Mouse (Mus musculus) kidney, postnatal 0 days (tissue): Measurements from ENCODE around the gene Cacna1h. TPM values are rescaled to one million over a fixed set of nuclear protein-coding genes. Genes with fewer than 3 reads are reported as not detected.

Experiments used
- ATAC-seq: fragments of 200-750 bp; cut with Nextera tagmentation; replicated peaks from 2 replicates; pipeline ENCODE4 v1.8.0; 2017; ENCODE audit warnings: low read depth, moderate number of reproducible peaks, moderate TSS enrichment, moderate library complexity; ENCODE audit not compliant: low FRiP score
- DNase-seq: peaks from one replicate; pipeline ENCODE4 v3.0.0-alpha.2; 2016; ENCODE audit warnings: low spot score
- H3K27ac ChIP-seq: fragments of 300-500 bp; sonication (generic); 2 replicates; pipeline ENCODE4 v1.5.1; 2014; ENCODE audit warnings: mild to moderate bottlenecking
- H3K27me3 ChIP-seq: fragments of 300-500 bp; sonication (generic); 2 replicates; pipeline ENCODE4 v1.6.1; 2014; ENCODE audit warnings: low read length, mixed read lengths; ENCODE audit not compliant: insufficient read depth
- H3K36me3 ChIP-seq: fragments of 300-500 bp; sonication (generic); 2 replicates; pipeline ENCODE4 v1.6.1; 2014; ENCODE audit warnings: low read length, mixed read lengths; ENCODE audit not compliant: insufficient read depth
- H3K4me1 ChIP-seq: fragments of 300-500 bp; sonication (generic); replicated peaks from 2 replicates; pipeline ENCODE4 v1.6.1; 2014; ENCODE audit warnings: antibody characterized with exemption, low read length, mixed read lengths; ENCODE audit not compliant: insufficient read depth
- H3K4me2 ChIP-seq: fragments of 300-500 bp; sonication (generic); 2 replicates; pipeline ENCODE4 v1.6.1; 2014; ENCODE audit warnings: mild to moderate bottlenecking, low read length, moderate library complexity, mixed read lengths
- H3K4me3 ChIP-seq: fragments of 300-500 bp; sonication (generic); replicated peaks from 2 replicates; pipeline ENCODE4 v1.5.1; 2014; ENCODE audit warnings: low read depth, low read length
- H3K9ac ChIP-seq: fragments of 300-500 bp; sonication (generic); 2 replicates; pipeline ENCODE4 v1.6.1; 2014; ENCODE audit warnings: low read depth, low read length
- H3K9me3 ChIP-seq: fragments of 300-500 bp; sonication (generic); replicated peaks from 2 replicates; pipeline ENCODE4 v1.6.1; 2016; ENCODE audit warnings: low read length, inconsistent platforms, mixed read lengths
- CTCF ChIP-seq: IDR thresholded peaks from 2 replicates; pipeline ENCODE4 v1.5.1; 2016; ENCODE audit warnings: antibody characterized with exemption, low read depth, mild to moderate bottlenecking, moderate library complexity
- WGBS: fragments of 180-500 bp; shearing (Covaris S2); extraction: QIAGEN DNeasy Blood & Tissue Kit; methylation state at CpG from one replicate; pipeline ENCODE4 v1.1.7; 2014; 5-methylcytosine and 5-hydroxymethylcytosine counted together
- polyA plus RNA-seq: library from polyadenylated mRNA; unstranded; fragments of >200 nt; fragmentation: Nextera tagmentation; extraction: Ambion mirVana; gene quantifications from 2 replicates; pipeline ENCODE4 v1.2.1, GENCODE M21; 2015

Gene Cacna1h
- polyA plus RNA-seq, 1 experiment from 2014 or later: 1.7 TPM

GRCm38 (mm10) chr17:25441417-25441816 lies 7.8 kb upstream of the Cacna1h start:
- no peak overlapping the region for H3K4me3 ChIP-seq
- H3K9me3 ChIP-seq: no peaks in the 10 kb centered on the region
- no peaks in the 10 kb centered on the region for H3K27me3 ChIP-seq
- H3K27ac ChIP-seq: no peak overlapping the region
- DNase-seq: no peak
- H3K4me2 ChIP-seq: no peak overlapping the region
- H3K4me1 ChIP-seq: no peaks in the 10 kb centered on the region
- no peaks in the 10 kb centered on the region for H3K36me3 ChIP-seq
- TF ChIP-seq CTCF: no peak
- no peak overlapping the region for H3K9ac ChIP-seq
- WGBS: 73% methylated on average over 6 of the region's 6 CpGs
- no peak for ATAC-seq

GRCm38 (mm10) chr17:25433223-25433616 lies 363 bp downstream of the Cacna1h start:
- peak overlapping the region; percentile 64 for H3K4me3 ChIP-seq
- no peaks in the 10 kb centered on the region for H3K36me3 ChIP-seq
- DNase-seq (no peak), ATAC-seq (no peak; the same call in 1 of the 2 replicates)
- peak overlapping the region; percentile 100 for H3K4me2 ChIP-seq
- under 1% methylated on average over 39 of the region's 40 CpGs for WGBS
- peak overlapping the region; percentile 67 for H3K9ac ChIP-seq
- H3K27ac ChIP-seq: peak overlapping the region; percentile 71; the same call in 1 of the 2 replicates
- peaks cover 42% of the 10 kb centered on the region for H3K4me1 ChIP-seq
- no peaks in the 10 kb centered on the region for H3K27me3 ChIP-seq
- no peaks in the 10 kb centered on the region for H3K9me3 ChIP-seq
- no peak for TF ChIP-seq CTCF

- Histone ChIP-seq H3K27ac (0 out of 2 replicates have a peak overlapping the region, but pooled peaks have one; percentile 71), H3K9me3 (no peaks in the 10 kb centered on the region), H3K27me3 (no peaks in the 10 kb centered on the region), H3K9ac (peak overlapping the region; percentile 67), H3K36me3 (no peaks in the 10 kb centered on the region), H3K4me1 (peaks cover 48% of the 10 kb centered on the region), H3K4me3 (peak overlapping the region; percentile 64), H3K4me2 (peak overlapping the region; percentile 100)
- 2% methylated on average over 53 of the region's 53 CpGs for WGBS
- DNase-seq (no peak), ATAC-seq (no peak)
- no peak for TF ChIP-seq CTCF
Observed at GRCm38 (mm10) chr17:25432433-25433181, 976 bp downstream of the Cacna1h start.

- DNase-seq (no peak), ATAC-seq (no peak)
- no peak for TF ChIP-seq CTCF
- H3K9me3 ChIP-seq: no peaks in the 10 kb centered on the region
- no peaks in the 10 kb centered on the region for H3K27me3 ChIP-seq
- H3K4me3 ChIP-seq: no peak overlapping the region
- 36% methylated on average over 8 of the region's 8 CpGs for WGBS
- no peaks in the 10 kb centered on the region for H3K36me3 ChIP-seq
- no peak overlapping the region for H3K4me2 ChIP-seq
- H3K27ac ChIP-seq: no peak overlapping the region
- no peak overlapping the region for H3K9ac ChIP-seq
- peaks cover 56% of the 10 kb centered on the region for H3K4me1 ChIP-seq
Observed at GRCm38 (mm10) chr17:25430534-25430933, 3.0 kb downstream of the Cacna1h start.

GRCm38 (mm10) chr17:25429886-25430285 lies 3.7 kb downstream of the Cacna1h start:
- H3K36me3 ChIP-seq: no peaks in the 10 kb centered on the region
- no peak for TF ChIP-seq CTCF
- H3K9ac ChIP-seq: no peak overlapping the region
- no peak overlapping the region for H3K4me3 ChIP-seq
- no peaks in the 10 kb centered on the region for H3K9me3 ChIP-seq
- peaks cover 56% of the 10 kb centered on the region for H3K4me1 ChIP-seq
- WGBS: 12% methylated on average over 6 of the region's 6 CpGs
- 0 out of 2 replicates have a peak overlapping the region, but pooled peaks have one; percentile 5 for H3K4me2 ChIP-seq
- no peak overlapping the region for H3K27ac ChIP-seq
- DNase-seq (no peak), ATAC-seq (no peak)
- H3K27me3 ChIP-seq: no peaks in the 10 kb centered on the region

- H3K9me3 ChIP-seq: no peaks in the 10 kb centered on the region
- WGBS: 36% methylated on average over 5 of the region's 5 CpGs
- no peak overlapping the region for H3K4me2 ChIP-seq
- H3K4me3 ChIP-seq: no peak overlapping the region
- H3K27me3 ChIP-seq: no peaks in the 10 kb centered on the region
- no peaks in the 10 kb centered on the region for H3K36me3 ChIP-seq
- ATAC-seq (no peak), DNase-seq (peak; percentile 65)
- H3K9ac ChIP-seq: no peak overlapping the region
- H3K27ac ChIP-seq: no peak overlapping the region
- H3K4me1 ChIP-seq: peaks cover 56% of the 10 kb centered on the region
- no peak for TF ChIP-seq CTCF
Observed at GRCm38 (mm10) chr17:25429240-25429639, 4.3 kb downstream of the Cacna1h start.
